Mouse (Mus musculus) thymus, adult 2 months (tissue): Measurements from ENCODE around the gene Ddah1.

Experiments
- CTCF ChIP-seq: fragments of 200-500 bp; IDR thresholded peaks from 2 replicates; pipeline ENCODE4 v1.5.1; 2012; ENCODE audit warnings: mild to moderate bottlenecking, control low read depth, low read length, moderate library complexity, borderline replicate concordance; ENCODE audit not compliant: control insufficient read depth, poor library complexity, insufficient read depth; ENCODE audit errors: extremely low read depth
- POLR2A ChIP-seq: fragments of 200-500 bp; IDR thresholded peaks from 2 replicates; pipeline ENCODE4 v1.6.1; 2012; ENCODE audit warnings: mild to moderate bottlenecking, low read length, control low read depth, moderate library complexity; ENCODE audit not compliant: control insufficient read depth, poor library complexity, insufficient read depth; ENCODE audit errors: extremely low read depth

DNA sequence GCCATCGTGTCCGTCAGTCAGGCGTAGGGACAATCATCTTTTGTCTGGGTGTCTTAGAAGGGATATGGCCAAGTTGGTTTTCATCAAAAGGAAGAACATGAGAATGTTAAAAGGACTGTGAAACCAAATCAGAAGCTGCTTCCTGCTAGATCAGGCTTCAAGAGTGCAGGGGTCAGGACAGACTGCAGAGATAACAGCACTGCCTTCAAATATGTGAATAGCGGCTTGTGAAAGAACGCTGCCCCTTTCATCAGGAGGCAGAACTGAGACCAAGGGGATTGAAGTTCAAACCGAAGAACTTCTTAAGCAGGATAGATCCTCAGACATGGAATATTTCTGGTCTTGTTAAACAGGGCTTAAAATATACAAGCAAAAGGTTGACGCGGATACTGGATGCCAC, 2.0 kb upstream of the Ddah1 start:
- TF ChIP-seq CTCF (no peak), POLR2A (no peak)
